Mouse (Mus musculus) neural tube, embryonic 14.5 days (tissue): ENCODE data around the gene Lbhd1. TPM values are rescaled to one million over a fixed set of nuclear protein-coding genes. Genes with fewer than 3 reads are reported as not detected.
"Not testable (repeated sequence)": the region's sequence is repeated elsewhere in the genome, so short reads cannot be mapped to it uniquely, and the experiment has no call there.

Experiments used
- ATAC-seq: fragments of 200-750 bp; cut with Nextera tagmentation; 2 replicates; pipeline ENCODE4 v1.8.0; 2017; ENCODE audit warnings: low read depth, mild to moderate bottlenecking, moderate TSS enrichment, moderate library complexity
- H3K27ac ChIP-seq: fragments of 300-500 bp; sonication (generic); 2 replicates; pipeline ENCODE4 v1.5.1; 2014; ENCODE audit warnings: low read depth, mild to moderate bottlenecking, control low read depth, low read length, moderate library complexity, mixed read lengths
- H3K27me3 ChIP-seq: fragments of 300-500 bp; sonication (generic); 2 replicates; pipeline ENCODE4 v1.6.1; 2014; ENCODE audit warnings: low read length; ENCODE audit not compliant: control insufficient read depth, insufficient read depth
- H3K36me3 ChIP-seq: fragments of 300-500 bp; sonication (generic); 2 replicates; pipeline ENCODE4 v1.6.1; 2014; ENCODE audit warnings: low read length, mixed read lengths; ENCODE audit not compliant: control insufficient read depth, insufficient read depth
- H3K4me1 ChIP-seq: fragments of 300-500 bp; sonication (generic); 2 replicates; pipeline ENCODE4 v1.6.1; 2014; ENCODE audit warnings: low read length; ENCODE audit not compliant: control insufficient read depth, insufficient read depth
- H3K4me2 ChIP-seq: fragments of 300-500 bp; sonication (generic); 2 replicates; pipeline ENCODE4 v1.6.1; 2014; ENCODE audit warnings: mild to moderate bottlenecking, low read depth, low read length, control low read depth
- H3K4me3 ChIP-seq: fragments of 300-500 bp; sonication (generic); 2 replicates; pipeline ENCODE4 v1.5.1; 2014; ENCODE audit warnings: low read depth, low read length, control low read depth, mixed read lengths
- H3K9ac ChIP-seq: fragments of 300-500 bp; sonication (generic); replicated peaks from 2 replicates; pipeline ENCODE4 v1.6.1; 2014; ENCODE audit warnings: low read depth, mild to moderate bottlenecking, control low read depth, low read length, mixed read lengths
- H3K9me3 ChIP-seq: fragments of 300-500 bp; sonication (generic); 2 replicates; pipeline ENCODE4 v1.6.1; 2016; ENCODE audit warnings: low read length; ENCODE audit not compliant: control insufficient read depth
- WGBS: fragments of 180-500 bp; shearing (Covaris S2); extraction: QIAGEN DNeasy Blood & Tissue Kit; methylation state at CpG from one replicate; pipeline ENCODE4 v1.1.7; 2014; 5-methylcytosine and 5-hydroxymethylcytosine counted together
- polyA plus RNA-seq: library from polyadenylated mRNA; unstranded; fragments of >200 nt; fragmentation: Nextera tagmentation; extraction: Ambion mirVana; gene quantifications from 2 replicates; pipeline ENCODE4 v1.2.1, GENCODE M21; 2014

Lbhd1 gene
- polyA plus RNA-seq, result 30.8 and 31.7 TPM in 2 replicates

DNA sequence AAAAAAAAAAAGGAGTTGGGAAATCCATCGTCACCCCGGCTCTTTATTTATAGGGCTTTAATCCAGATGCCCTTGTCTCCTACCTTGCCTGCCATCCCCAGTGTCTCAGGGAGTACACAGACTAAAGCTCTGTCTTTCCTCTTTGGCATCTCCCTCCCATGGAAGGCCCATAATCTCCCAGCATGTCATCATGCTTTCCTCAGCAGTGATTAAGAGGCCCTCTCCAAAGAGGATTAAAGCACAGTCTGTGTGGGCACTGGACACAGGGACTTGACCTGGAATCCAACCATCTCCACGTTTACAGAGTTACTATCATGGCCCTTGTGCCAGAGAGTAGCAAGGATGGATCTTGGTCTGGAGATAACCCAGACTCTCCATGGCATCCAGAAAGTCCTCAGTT, at the start of gene Lbhd1, which contains the start of gene Gm49403:
Gene Lbhd1 (plus strand): TSS at position 117 of the 400 bp plus-strand sequence.
Gene Gm49403 (plus strand): TSS at position 315 of the 400 bp plus-strand sequence.
- H3K4me2 ChIP-seq, result no peak within 1 kb of the TSS
- no peak within 1 kb of the TSS for H3K27ac ChIP-seq
- no peaks in the 10 kb centered on the region for H3K36me3 ChIP-seq
- peaks cover 18% of the 10 kb centered on the region for H3K4me1 ChIP-seq
- H3K27me3 ChIP-seq, result no peaks in the 10 kb centered on the region
- WGBS, result 86% methylated on average over 3 of the region's 3 CpGs
- no peak within 1 kb of the TSS for H3K4me3 ChIP-seq
- no peak for ATAC-seq
- H3K9ac ChIP-seq, result no peak within 1 kb of the TSS
- no peaks in the 10 kb centered on the region for H3K9me3 ChIP-seq

DNA sequence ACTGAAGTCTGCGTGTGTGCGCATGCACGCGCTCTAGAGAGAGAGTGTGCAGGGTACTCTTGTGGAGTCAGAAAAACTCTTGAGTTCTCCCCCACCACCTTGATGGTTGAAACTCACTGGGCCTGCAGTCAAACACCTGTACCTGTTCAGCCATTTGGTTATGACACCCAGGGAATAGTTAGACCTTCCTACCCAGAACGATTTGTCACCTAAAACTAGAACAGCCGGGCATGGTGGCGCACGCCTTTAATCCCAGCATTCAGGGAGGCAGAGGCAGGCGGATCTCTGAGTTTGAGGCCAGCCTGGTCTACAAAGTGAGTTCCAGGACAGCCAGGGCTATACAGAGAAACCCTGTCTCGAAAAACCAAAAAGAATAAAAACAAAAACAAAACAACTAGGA, 47.2 kb upstream of the Lbhd1 start:
- H3K4me3 ChIP-seq, ATAC-seq, H3K9ac ChIP-seq, H3K27me3 ChIP-seq, H3K9me3 ChIP-seq, H3K27ac ChIP-seq: not testable (repeated sequence)
- H3K4me2 ChIP-seq, result peak overlapping the region; percentile 66; the same call in 1 of the 2 replicates
- peaks cover 28% of the 10 kb centered on the region for H3K36me3 ChIP-seq
- H3K4me1 ChIP-seq, result peaks cover 16% of the 10 kb centered on the region
- 97% methylated on average over 10 of the region's 10 CpGs for WGBS

GRCm38 (mm10) chr19:8837251-8837791, 46.2 kb upstream of the Lbhd1 start, which contains the start of gene Bscl2:
Gene Bscl2 (plus strand): TSS chr19:8837467.
- Histone ChIP-seq H3K36me3 (peaks cover 20% of the 10 kb centered on the region), H3K9ac (peak within 1 kb of the TSS; percentile 86), H3K4me2 (peak within 1 kb of the TSS; percentile 66), H3K27me3 (no peaks in the 10 kb centered on the region), H3K4me1 (peaks cover 17% of the 10 kb centered on the region), H3K27ac (peak within 1 kb of the TSS; percentile 97), H3K4me3 (peak within 1 kb of the TSS; percentile 72), H3K9me3 (no peaks in the 10 kb centered on the region)
- ATAC-seq, result peak; percentile 64
- under 1% methylated on average over 37 of the region's 38 CpGs for WGBS

DNA sequence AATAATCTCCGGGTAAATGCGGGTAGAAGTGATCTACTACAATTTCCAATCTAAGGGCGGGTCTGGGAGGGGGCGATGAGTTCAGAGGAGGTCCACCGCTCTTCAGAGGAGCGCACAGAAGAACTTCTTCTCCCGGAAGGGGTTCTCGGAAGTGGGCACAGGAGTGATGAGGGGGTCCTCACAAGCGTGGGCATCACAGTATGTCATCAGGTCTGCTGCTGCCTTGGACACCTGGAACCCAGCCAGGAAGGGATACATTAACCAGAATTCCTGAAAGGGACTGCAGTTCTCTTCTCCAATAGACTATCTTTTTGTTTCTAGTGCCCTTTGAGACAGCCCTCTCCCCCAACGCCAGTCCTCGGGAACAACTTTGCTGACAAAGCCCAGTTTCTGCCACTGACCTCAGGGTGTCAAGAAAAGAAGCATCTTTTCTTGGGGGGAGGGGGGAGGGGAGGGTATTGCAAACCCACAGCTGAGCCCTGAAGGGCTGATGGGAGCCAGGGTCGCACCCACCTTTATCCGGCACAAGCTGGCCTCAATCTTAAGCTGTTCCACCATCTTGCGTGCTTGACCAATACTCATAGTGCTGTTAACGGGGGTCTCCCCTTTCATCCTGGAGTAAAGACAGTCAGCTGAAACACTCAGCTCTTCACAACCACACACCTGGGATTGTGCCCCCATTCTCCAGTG, 45.3 kb upstream of the Lbhd1 start:
- Histone ChIP-seq H3K27me3 (no peaks in the 10 kb centered on the region), H3K27ac (peak overlapping the region; percentile 97), H3K9ac (peak overlapping the region; percentile 86), H3K4me2 (peak overlapping the region; percentile 66), H3K9me3 (no peaks in the 10 kb centered on the region), H3K36me3 (peaks cover 18% of the 10 kb centered on the region), H3K4me3 (peak overlapping the region; percentile 72), H3K4me1 (peaks cover 17% of the 10 kb centered on the region)
- ATAC-seq, result peak; percentile 0; the same call in 1 of the 2 replicates
- 15% methylated on average over 15 of the region's 15 CpGs for WGBS

DNA sequence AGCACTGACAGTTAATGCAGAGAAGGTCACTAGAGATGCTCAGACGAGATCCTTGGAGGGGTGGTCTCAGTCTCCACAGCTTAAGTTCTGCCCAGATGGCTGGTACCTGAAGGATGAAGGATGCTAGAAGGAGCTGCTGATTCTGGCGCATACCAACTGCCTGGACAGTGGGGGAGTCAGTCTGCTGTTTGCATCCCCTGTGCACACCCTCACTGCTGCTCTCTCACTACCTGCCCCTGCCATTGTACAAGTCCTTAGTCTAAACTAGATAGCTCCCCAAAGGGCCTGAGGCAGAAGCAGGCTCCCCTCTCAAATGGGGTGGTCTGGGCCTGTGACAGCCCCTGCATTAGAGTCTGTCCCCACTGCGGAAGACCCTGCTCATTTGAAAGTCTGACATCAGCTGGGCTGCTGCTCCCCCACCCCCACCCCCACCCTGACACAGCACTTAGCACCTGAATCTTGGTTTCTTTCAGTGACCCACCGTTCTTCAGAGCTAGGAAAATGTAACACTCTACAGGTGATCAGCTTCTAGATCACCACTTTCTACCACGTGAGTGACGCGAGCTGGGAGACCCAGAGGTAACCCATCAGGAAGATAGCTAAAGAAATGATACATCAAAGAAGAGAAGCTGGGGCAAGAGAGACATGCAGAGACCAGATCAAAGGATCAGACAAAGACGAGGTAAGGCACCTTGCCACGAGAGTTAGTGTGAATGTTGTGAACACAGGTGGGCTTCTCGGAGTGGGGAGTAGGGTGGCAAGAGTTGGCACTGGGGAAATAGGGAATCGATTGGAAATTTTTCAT, 44.2 kb upstream of the Lbhd1 start, which contains the start of gene Gng3:
Gene Gng3 (minus strand): TSS at position 92 of the 805 bp plus-strand sequence.
- Histone ChIP-seq H3K36me3 (peaks cover 10% of the 10 kb centered on the region), H3K27ac (peak within 1 kb of the TSS; percentile 97), H3K27me3 (no peaks in the 10 kb centered on the region), H3K4me1 (peaks cover 17% of the 10 kb centered on the region), H3K9me3 (no peaks in the 10 kb centered on the region), H3K9ac (peak within 1 kb of the TSS; percentile 86), H3K4me3 (peak within 1 kb of the TSS; percentile 72), H3K4me2 (peak within 1 kb of the TSS; percentile 66)
- ATAC-seq, result peak; percentile 92
- WGBS, result 43% methylated on average over 11 of the region's 11 CpGs

DNA sequence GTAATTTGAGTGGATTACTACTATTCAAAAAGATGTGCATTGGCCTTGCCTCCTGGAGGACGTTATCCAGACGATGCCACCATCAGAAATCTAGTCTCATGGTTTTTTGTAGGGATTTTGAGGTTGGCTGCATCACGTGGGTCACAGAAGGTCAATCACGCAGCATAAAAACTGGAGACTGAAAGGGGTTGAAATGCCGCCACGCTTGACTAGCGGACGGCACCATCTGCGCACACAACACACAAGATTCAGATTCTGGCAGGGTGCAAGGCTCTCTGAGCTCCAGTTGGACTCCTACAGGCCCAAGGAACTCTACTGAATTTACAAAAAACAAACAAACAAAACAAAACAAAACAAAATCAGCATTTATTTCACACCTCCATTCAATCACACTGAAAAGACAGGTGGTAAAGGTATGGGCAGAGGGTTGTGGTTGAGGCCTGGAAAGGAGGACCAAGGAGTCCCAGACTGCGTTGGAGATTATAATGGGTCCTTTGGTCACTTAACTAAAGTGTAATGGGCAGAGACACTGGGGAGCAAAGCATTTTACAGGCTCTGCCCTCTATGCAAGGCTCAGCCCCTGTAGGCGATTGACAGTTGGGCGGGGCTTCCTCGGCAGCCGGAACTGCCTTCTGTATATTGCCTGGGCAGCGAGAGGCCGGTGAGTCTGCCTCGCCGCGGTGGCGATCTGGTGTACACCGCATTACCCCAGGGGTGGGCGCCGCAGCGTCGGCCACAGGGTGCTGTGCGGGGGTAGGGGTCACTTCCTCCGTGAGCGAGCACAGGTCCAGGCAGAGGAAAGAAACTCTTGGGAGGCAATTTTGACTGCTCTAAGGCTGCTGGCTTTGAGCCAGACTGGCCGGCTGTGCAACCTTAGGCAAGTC, 43.4 kb upstream of the Lbhd1 start:
- 16% methylated on average over 29 of the region's 29 CpGs for WGBS
- peak overlapping the region; percentile 97 for H3K27ac ChIP-seq
- ATAC-seq, result peak; percentile 7; the same call in 1 of the 2 replicates
- peak overlapping the region; percentile 72 for H3K4me3 ChIP-seq
- H3K36me3 ChIP-seq, result peaks cover 5% of the 10 kb centered on the region
- peak overlapping the region; percentile 66 for H3K4me2 ChIP-seq
- H3K4me1 ChIP-seq, result peaks cover 17% of the 10 kb centered on the region
- no peaks in the 10 kb centered on the region for H3K27me3 ChIP-seq
- peak overlapping the region; percentile 67 for H3K9ac ChIP-seq
- H3K9me3 ChIP-seq, result no peaks in the 10 kb centered on the region

DNA sequence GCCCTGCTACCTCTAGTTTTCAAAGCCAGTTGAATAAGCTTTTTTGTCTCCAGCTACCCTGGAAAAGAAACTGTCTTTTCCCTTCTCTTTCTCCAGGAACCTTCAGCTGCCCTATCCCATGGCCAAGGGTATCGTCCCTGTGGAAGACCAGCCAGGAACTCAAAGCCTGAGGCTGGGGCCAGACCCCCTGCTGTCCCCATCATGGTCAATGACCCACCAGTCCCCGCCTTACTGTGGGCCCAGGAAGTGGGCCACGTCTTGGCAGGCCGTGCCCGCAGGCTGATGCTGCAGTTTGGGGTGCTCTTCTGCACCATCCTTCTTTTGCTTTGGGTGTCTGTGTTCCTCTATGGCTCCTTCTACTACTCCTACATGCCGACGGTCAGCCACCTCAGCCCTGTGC, 42.5 kb upstream of the Lbhd1 start:
- H3K36me3 ChIP-seq, result peaks cover 10% of the 10 kb centered on the region
- H3K4me3 ChIP-seq, result peak overlapping the region; percentile 72
- WGBS, result 91% methylated on average over 7 of the region's 7 CpGs
- H3K27me3 ChIP-seq, result no peaks in the 10 kb centered on the region
- peak overlapping the region; percentile 66 for H3K4me2 ChIP-seq
- no peaks in the 10 kb centered on the region for H3K9me3 ChIP-seq
- H3K9ac ChIP-seq, result peak overlapping the region; percentile 67
- no peak overlapping the region for H3K27ac ChIP-seq
- no peak for ATAC-seq
- peaks cover 17% of the 10 kb centered on the region for H3K4me1 ChIP-seq

- Histone ChIP-seq H3K9ac (no peak overlapping the region), H3K27me3 (no peaks in the 10 kb centered on the region), H3K4me2 (no peak overlapping the region), H3K27ac (no peak overlapping the region), H3K9me3 (no peaks in the 10 kb centered on the region), H3K36me3 (peaks cover 21% of the 10 kb centered on the region), H3K4me1 (peaks cover 17% of the 10 kb centered on the region), H3K4me3 (no peak overlapping the region)
- 92% methylated on average over 6 of the region's 6 CpGs for WGBS
- no peak for ATAC-seq
These were observed 40.6 kb upstream of the Lbhd1 start for GRCm38 (mm10) chr19:8842961-8843360.
